Mouse (Mus musculus): ENCODE measurements at regions not wholly inside any gene's neighbourhood (a gene's known extent, or its start where the extent isn't known, plus 50 kb on each side); places are given as distances from the start of the nearest gene placed in this dataset.

DNA sequence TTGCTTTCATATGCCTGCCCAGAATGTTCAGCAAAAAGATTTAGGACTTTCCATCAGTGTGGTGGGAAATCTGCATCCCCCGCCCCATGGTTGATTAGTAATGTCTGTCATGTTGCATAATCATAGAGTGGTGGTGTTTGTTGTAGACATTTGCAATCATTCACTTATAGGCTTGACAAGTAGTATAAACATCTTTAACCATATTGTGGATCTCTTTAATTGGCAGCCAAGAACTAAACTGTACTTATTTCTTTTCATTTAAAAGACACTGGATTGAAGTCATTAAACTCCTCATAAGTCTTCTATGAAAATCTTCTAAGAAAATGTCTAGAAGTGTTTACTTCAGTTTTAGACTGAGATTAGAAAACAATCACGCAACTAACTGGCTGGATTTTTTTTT lies 646.0 kb upstream of the Ptbp2 start:
- no peak overlapping the region for H3K4me2 ChIP-seq (ENCODE audit: insufficient read depth, low read depth, poor library complexity, severe bottlenecking)
- in situ Hi-C loops (cut with MboI; ENCODE audit: low pct_ligation_motif_present, low pct_unique_long_range_greater_than_20kb, low sequenced_read_pairs) (no loop called here), dilution Hi-C loops (cut with MboI; ENCODE audit: extremely low pct_ligation_motif_present, extremely low pct_unique_long_range_greater_than_20kb, low sequenced_read_pairs) (no loop called here)
- H3K4me1 ChIP-seq (ENCODE audit: control insufficient read depth in 1 of 2, insufficient read depth in 2 of 2): no peaks in the 10 kb centered on the region
- H3K27me3 ChIP-seq (replicated peaks): no peaks in the 10 kb centered on the region
- no peak overlapping the region for H3K4me3 ChIP-seq (replicated peaks in 1 of 3; ENCODE audit: low read depth in 2 of 3, low read length in 2 of 3, poor library complexity in 1 of 3)
- no peak overlapping the region for H3K27ac ChIP-seq (ENCODE audit: insufficient read depth, low read depth)
- no peaks in the 10 kb centered on the region for H3K79me2 ChIP-seq (replicated peaks; ENCODE audit: control insufficient read depth, extremely low read depth, insufficient read depth, poor library complexity, severe bottlenecking)
- TF ChIP-seq TCF12 (IDR thresholded peaks at IDR 0.05; ENCODE audit: low read depth, low read length) (no peak), MAFK (IDR thresholded peaks at IDR 0.05; ENCODE audit: insufficient replicate concordance, low read length) (no peak), UBTF (IDR thresholded peaks at IDR 0.05; ENCODE audit: low read depth, low read length) (no peak), KAT2A (IDR thresholded peaks at IDR 0.05; ENCODE audit: insufficient replicate concordance, low read length) (no peak), BHLHE40 (IDR thresholded peaks at IDR 0.05; ENCODE audit: low read depth, low read length) (no peak), USF1 (IDR thresholded peaks at IDR 0.05; ENCODE audit: low read depth, low read length) (no peak), TBP (conservative IDR thresholded peaks at IDR 0.05; ENCODE audit: low read depth, low read length) (no peak), POLR2AphosphoS2 (IDR thresholded peaks at IDR 0.05; ENCODE audit: low read depth, low read length) (no peak), SIN3A (IDR thresholded peaks at IDR 0.05; ENCODE audit: low read length) (no peak), RCOR1 (conservative IDR thresholded peaks at IDR 0.05; ENCODE audit: low read depth, low read length) (no peak), CTCF (conservative IDR thresholded peaks at IDR 0.05 in 1 of 2, IDR thresholded peaks at IDR 0.05 in 1 of 2; ENCODE audit: low read depth in 2 of 2, low read length in 2 of 2) (no peak), MAZ (IDR thresholded peaks at IDR 0.05; ENCODE audit: low read depth, low read length) (no peak), USF2 (conservative IDR thresholded peaks at IDR 0.05; ENCODE audit: low read depth, low read length) (no peak)
- DNase-seq (ENCODE audit: extremely low read depth): no peak
- no peaks in the 10 kb centered on the region for H3K36me3 ChIP-seq (replicated peaks in 1 of 2; ENCODE audit: control insufficient read depth in 1 of 2, insufficient read depth in 1 of 2, low read length in 1 of 2)
- no peak overlapping the region for H3K9ac ChIP-seq (ENCODE audit: insufficient read depth, low read depth)
- H3K9me3 ChIP-seq (replicated peaks; ENCODE audit: low read length): peaks cover 39% of the 10 kb centered on the region

DNA sequence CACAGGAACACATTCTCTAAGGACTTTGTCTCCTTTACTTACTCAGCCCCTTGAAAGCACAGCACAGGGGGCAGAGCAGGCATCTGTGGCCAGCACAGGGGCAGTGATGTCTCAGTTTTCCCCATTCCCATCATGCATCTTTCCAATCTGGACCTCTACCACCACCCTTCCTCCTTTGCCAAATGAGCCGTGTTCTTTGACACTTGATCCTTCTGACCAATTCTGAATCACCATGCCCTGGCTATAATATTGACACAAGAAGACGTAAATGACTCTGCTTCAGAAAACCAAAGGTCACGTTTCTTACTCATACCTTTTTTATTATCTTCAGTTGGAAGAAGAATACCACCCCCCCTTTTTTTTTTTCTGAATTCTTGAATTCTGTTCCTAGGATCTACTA lies 632.4 kb upstream of the Ptbp2 start:
- Histone ChIP-seq H3K9me3 (replicated peaks; ENCODE audit: low read length) (peaks cover 36% of the 10 kb centered on the region), H3K4me3 (replicated peaks in 1 of 3; ENCODE audit: low read depth in 2 of 3, low read length in 2 of 3, poor library complexity in 1 of 3) (no peak overlapping the region), H3K79me2 (replicated peaks; ENCODE audit: control insufficient read depth, extremely low read depth, insufficient read depth, poor library complexity, severe bottlenecking) (no peaks in the 10 kb centered on the region), H3K36me3 (replicated peaks in 1 of 2; ENCODE audit: control insufficient read depth in 1 of 2, insufficient read depth in 1 of 2, low read length in 1 of 2) (no peaks in the 10 kb centered on the region), H3K4me1 (ENCODE audit: control insufficient read depth in 1 of 2, insufficient read depth in 2 of 2) (no peaks in the 10 kb centered on the region), H3K4me2 (ENCODE audit: insufficient read depth, low read depth, poor library complexity, severe bottlenecking) (no peak overlapping the region), H3K27ac (ENCODE audit: insufficient read depth, low read depth) (no peak overlapping the region), H3K9ac (ENCODE audit: insufficient read depth, low read depth) (no peak overlapping the region), H3K27me3 (replicated peaks) (no peaks in the 10 kb centered on the region)
- TF ChIP-seq TCF12 (IDR thresholded peaks at IDR 0.05; ENCODE audit: low read depth, low read length): no peak
- no peak for TF ChIP-seq TBP (conservative IDR thresholded peaks at IDR 0.05; ENCODE audit: low read depth, low read length)
- no peak for TF ChIP-seq SIN3A (IDR thresholded peaks at IDR 0.05; ENCODE audit: low read length)
- no peak for TF ChIP-seq CHD2 (IDR thresholded peaks at IDR 0.05; ENCODE audit: low read length)
- no peak for TF ChIP-seq MAX (IDR thresholded peaks at IDR 0.05; ENCODE audit: low read length)
- no peak for TF ChIP-seq BHLHE40 (IDR thresholded peaks at IDR 0.05; ENCODE audit: low read depth, low read length)
- no peak for TF ChIP-seq CHD1 (IDR thresholded peaks at IDR 0.05; ENCODE audit: low read depth, low read length)
- TF ChIP-seq USF2 (conservative IDR thresholded peaks at IDR 0.05; ENCODE audit: low read depth, low read length): no peak
- TF ChIP-seq JUND (conservative IDR thresholded peaks at IDR 0.05; ENCODE audit: low read depth, low read length): no peak
- no peak for TF ChIP-seq SMC3 (IDR thresholded peaks at IDR 0.05; ENCODE audit: low read depth, low read length)
- no peak for TF ChIP-seq PAX5 (IDR thresholded peaks at IDR 0.05; ENCODE audit: low read length)
- no peak for TF ChIP-seq ZMIZ1 (IDR thresholded peaks at IDR 0.05; ENCODE audit: low read depth, low read length)
- TF ChIP-seq NELFE (IDR thresholded peaks at IDR 0.05; ENCODE audit: low read depth, low read length): no peak
- TF ChIP-seq JUN (IDR thresholded peaks at IDR 0.05; ENCODE audit: insufficient read depth, low read depth, low read length): no peak
- no peak for TF ChIP-seq E2F4 (IDR thresholded peaks at IDR 0.05; ENCODE audit: insufficient replicate concordance, low read depth, low read length)
- no peak for DNase-seq (ENCODE audit: extremely low read depth)
- in situ Hi-C loops (cut with MboI; ENCODE audit: low pct_ligation_motif_present, low pct_unique_long_range_greater_than_20kb, low sequenced_read_pairs) (no loop called here), dilution Hi-C loops (cut with MboI; ENCODE audit: extremely low pct_ligation_motif_present, extremely low pct_unique_long_range_greater_than_20kb, low sequenced_read_pairs) (no loop called here)
